Mouse (Mus musculus): ENCODE measurements around the gene Gm10720.
"Not testable (repeated sequence)": the region's sequence is repeated elsewhere in the genome, so short reads cannot be mapped to it uniquely, and the experiment has no call there.

Gene Gm10720

DNA sequence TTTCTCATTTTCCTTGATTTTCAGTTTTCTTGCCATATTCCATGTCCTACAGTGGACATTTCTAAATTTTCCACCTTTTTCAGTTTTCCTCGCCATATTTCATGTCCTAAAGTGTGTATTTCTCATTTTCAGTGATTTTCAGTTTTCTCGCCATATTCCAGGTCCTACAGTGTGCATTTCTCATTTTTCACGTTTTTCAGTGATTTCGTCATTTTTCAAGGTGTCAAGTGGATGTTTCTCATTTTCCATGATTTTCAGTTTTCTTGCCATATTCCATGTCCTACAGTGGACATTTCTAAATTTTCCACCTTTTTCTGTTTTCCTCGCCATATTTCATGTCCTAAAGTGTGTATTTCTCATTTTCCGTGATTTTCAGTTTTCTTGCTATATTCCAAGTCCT lies 10.2 kb downstream of the Gm10720 start:
- peak; percentile 79 to 83 for DNase-seq (ENCODE audit: low spot score in 2 of 2)

DNA sequence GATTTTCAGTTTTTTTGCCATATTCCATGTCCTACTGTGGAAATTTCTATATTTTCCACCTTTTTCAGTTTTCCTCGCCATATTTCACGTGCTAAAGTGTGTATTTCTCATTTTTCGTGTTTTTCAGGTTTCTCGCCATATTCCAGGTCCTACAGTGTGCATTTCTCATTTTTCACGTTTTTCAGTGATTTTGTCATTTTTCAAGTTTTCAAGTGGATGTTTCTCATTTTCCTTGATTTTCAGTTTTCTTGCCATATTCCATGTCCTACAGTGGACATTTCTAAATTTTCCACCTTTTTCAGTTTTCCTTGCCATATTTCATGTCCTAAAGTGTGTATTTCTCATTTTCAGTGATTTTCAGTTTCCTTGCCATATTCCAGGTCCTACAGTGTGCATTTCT lies 10.7 kb downstream of the Gm10720 start:
- not testable (repeated sequence) for DNase-seq (ENCODE audit: low spot score in 2 of 2)

DNA sequence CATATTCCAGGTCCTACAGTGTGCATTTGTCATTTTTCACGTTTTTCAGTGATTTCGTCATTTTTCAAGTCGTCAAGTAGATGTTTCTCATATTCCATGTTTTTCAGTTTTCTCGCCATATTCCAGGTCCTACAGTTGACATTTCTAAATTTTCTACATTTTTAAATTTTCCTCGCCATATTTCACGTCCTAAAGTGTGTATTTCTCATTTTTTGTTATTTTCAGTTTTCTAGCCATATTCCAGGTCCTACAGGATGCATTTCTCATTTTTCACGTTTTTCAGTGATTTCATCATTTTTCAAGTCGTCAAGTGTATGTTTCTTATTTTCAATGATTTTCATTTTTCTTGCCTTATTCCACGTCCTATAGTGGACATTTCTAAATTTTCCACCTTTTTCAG lies 11.3 kb downstream of the Gm10720 start:
- DNase-seq (ENCODE audit: low spot score in 2 of 2): not testable (repeated sequence)

DNA sequence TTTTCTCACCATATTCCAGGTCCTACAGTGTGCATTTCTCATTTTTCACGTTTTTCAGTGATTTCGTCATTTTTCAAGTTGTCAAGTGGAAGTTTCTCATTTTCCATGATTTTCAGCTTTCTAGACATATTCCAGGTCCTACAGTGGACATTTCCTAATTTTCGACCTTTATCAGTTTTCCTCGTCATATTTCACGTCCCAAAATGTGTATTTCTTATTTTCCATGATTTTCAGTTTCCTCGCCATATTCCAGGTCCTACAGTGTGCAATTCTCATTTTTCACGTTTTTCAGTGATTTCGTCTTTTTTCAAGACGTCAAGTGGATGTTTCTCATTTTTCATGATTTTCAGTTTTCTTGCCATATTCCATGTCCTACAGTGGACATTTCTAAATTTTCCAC lies 11.7 kb downstream of the Gm10720 start:
- DNase-seq (ENCODE audit: low spot score in 2 of 2): not testable (repeated sequence)

DNA sequence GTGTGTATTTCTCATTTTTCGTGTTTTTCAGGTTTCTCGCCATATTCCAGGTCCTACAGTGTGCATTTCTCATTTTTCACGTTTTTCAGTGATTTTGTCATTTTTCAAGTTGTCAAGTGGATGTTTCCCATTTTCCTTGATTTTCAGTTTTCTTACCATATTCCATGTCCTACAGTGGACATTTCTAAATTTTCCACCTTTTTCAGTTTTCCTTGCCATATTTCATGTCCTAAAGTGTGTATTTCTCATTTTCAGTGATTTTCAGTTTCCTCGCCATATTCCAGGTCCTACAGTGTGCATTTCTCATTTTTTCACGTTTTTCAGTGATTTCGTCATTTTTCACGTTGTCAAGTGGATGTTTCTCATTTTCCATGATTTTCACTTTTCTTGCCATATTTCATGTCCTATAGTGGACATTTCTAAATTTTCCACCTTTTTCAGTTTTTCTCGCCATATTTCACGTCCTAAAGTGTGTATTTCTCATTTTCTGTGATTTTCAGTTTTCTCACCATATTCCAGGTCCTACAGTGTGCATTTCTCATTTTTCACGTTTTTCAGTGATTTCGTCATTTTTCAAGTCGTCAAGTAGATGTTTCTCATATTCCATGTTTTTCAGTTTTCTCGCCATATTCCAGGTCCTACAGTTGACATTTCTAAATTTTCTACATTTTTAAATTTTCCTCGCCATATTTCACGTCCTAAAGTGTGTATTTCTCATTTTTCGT lies 14.0 kb downstream of the Gm10720 start:
- DNase-seq (ENCODE audit: low spot score in 2 of 2): peak; percentile 55 to 66

DNA sequence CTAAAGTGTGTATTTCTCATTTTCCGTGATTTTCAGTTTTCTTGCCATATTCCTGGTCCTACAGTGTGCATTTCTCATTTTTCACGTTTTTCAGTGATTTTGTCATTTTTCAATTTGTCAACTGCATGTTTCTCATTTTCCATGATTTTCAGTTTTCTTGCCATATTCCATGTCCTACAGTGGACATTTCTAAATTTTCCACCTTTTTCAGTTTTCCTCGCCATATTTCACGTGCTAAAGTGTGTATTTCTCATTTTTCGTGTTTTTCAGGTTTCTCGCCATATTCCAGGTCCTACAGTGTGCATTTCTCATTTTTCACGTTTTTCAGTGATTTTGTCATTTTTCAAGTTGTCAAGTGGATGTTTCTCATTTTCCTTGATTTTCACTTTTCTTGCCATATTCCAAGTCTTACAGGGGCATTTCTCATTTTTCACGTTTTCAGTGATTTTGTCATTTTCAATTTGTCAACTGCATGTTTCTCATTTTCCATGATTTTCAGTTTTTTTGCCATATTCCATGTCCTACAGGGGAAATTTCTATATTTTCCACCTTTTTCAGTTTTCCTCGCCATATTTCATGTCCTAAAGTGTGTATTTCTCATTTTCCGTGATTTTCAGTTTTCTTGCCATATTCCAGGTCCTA lies 15.3 kb downstream of the Gm10720 start:
- DNase-seq (ENCODE audit: low spot score in 2 of 2): not testable (repeated sequence)

DNA sequence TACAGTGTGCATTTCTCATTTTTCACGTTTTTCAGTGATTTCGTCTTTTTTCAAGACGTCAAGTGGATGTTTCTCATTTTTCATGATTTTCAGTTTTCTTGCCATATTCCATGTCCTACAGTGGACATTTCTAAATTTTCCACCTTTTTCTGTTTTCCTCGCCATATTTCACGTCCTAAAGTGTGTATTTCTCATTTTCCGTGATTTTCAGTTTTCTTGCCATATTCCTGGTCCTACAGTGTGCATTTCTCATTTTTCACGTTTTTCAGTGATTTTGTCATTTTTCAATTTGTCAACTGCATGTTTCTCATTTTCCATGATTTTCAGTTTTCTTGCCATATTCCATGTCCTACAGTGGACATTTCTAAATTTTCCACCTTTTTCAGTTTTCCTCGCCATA lies 18.8 kb downstream of the Gm10720 start, which contains the start of gene Gm17535:
TSS of gene Gm17535 (plus strand) at position 301 of the 400 bp plus-strand sequence.
- not testable (repeated sequence) for DNase-seq (ENCODE audit: low spot score in 2 of 2)

DNA sequence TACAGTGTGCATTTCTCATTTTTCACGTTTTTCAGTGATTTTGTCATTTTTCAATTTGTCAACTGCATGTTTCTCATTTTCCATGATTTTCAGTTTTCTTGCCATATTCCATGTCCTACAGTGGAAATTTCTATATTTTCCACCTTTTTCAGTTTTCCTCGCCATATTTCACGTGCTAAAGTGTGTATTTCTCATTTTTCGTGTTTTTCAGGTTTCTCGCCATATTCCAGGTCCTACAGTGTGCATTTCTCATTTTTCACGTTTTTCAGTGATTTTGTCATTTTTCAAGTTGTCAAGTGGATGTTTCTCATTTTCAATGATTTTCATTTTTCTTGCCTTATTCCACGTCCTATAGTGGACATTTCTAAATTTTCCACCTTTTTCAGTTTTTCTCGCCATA lies 21.1 kb downstream of the Gm10720 start, which contains the start of gene Gm10715:
TSS of gene Gm10715 (plus strand) at position 301 of the 400 bp plus-strand sequence.
- DNase-seq (ENCODE audit: low spot score in 2 of 2): not testable (repeated sequence)

DNA sequence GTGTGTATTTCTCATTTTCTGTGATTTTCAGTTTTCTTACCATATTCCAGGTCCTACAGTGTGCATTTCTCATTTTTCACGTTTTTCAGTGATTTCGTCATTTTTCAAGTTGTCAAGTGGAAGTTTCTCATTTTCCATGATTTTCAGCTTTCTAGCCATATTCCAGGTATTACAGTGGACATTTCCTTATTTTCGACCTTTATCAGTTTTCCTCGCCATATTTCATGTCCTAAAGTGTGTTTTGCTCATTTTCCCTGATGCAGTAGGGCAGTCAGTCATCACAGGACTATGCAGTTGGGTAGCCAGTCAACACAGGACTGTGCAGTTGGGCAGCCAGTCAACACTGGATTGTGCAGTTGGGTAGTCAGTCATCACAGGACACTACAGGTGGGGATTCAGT lies 22.7 kb downstream of the Gm10720 start:
- not testable (repeated sequence) for DNase-seq (ENCODE audit: low spot score in 2 of 2)
